Mouse (Mus musculus): ENCODE data around the gene Calm1.
"Not testable (repeated sequence)": the region's sequence is repeated elsewhere in the genome, so short reads cannot be mapped to it uniquely, and the experiment has no call there.

Gene Calm1

GRCm38 (mm10) chr12:100198967-100199660, at the start of gene Calm1:
Calm1 (plus strand) TSS chr12:100199435.
- peak; percentile 98 for DNase-seq

GRCm38 (mm10) chr12:100152466-100152865, 46.8 kb upstream of the Calm1 start:
- no peak for DNase-seq

- DNase-seq, result peak; percentile 92 to 94
These were observed 39.8 kb upstream of the Calm1 start, which contains the start of gene Nrde2 for GRCm38 (mm10) chr12:100159261-100159975. Nrde2 (minus strand) TSS chr12:100159653.

GRCm38 (mm10) chr12:100164991-100165500, 34.2 kb upstream of the Calm1 start:
- no peak for DNase-seq

GRCm38 (mm10) chr12:100166177-100166576, 33.1 kb upstream of the Calm1 start:
- DNase-seq, result peak; percentile 86 to 87

GRCm38 (mm10) chr12:100166939-100167338, 32.3 kb upstream of the Calm1 start:
- peak; percentile 66 to 68 for DNase-seq

- DNase-seq, result peak; percentile 13 to 22
These were observed 31.7 kb upstream of the Calm1 start for GRCm38 (mm10) chr12:100167502-100167901.

- DNase-seq, result peak; percentile 87 to 89
These were observed 31.0 kb upstream of the Calm1 start for GRCm38 (mm10) chr12:100167931-100168871.

GRCm38 (mm10) chr12:100172481-100172880, 26.8 kb upstream of the Calm1 start:
- DNase-seq, result peak; percentile 55 to 62

- DNase-seq, result peak; percentile 24 to 40
These were observed 22.7 kb upstream of the Calm1 start for GRCm38 (mm10) chr12:100176469-100177056.

GRCm38 (mm10) chr12:100178898-100179440, 20.3 kb upstream of the Calm1 start:
- DNase-seq, result no peak

GRCm38 (mm10) chr12:100180802-100181201, 18.4 kb upstream of the Calm1 start:
- DNase-seq, result no peak

GRCm38 (mm10) chr12:100182676-100183075, 16.6 kb upstream of the Calm1 start:
- no peak for DNase-seq

- no peak for DNase-seq
These were observed 15.3 kb upstream of the Calm1 start for GRCm38 (mm10) chr12:100183970-100184369.

- DNase-seq, result not testable (repeated sequence)
These were observed 14.3 kb upstream of the Calm1 start for GRCm38 (mm10) chr12:100184976-100185375.

GRCm38 (mm10) chr12:100185897-100186296, 13.3 kb upstream of the Calm1 start:
- no peak for DNase-seq

GRCm38 (mm10) chr12:100186376-100186775, 12.9 kb upstream of the Calm1 start:
- peak; percentile 74 to 75 for DNase-seq

GRCm38 (mm10) chr12:100187013-100187755, 12.1 kb upstream of the Calm1 start:
- DNase-seq, result peak; percentile 98 to 99

GRCm38 (mm10) chr12:100187756-100188430, 11.3 kb upstream of the Calm1 start:
- no peak for DNase-seq

- no peak for DNase-seq
These were observed 8.4 kb upstream of the Calm1 start for GRCm38 (mm10) chr12:100190802-100191201.

- no peak for DNase-seq
These were observed 5.1 kb upstream of the Calm1 start for GRCm38 (mm10) chr12:100194181-100194580.
